Comparison of ENCODE assay signal across 9 mouse cellular contexts in genomic region chr7:17059463-17059844, GRCm38 (mm10). TPM values are rescaled to one million over a fixed set of nuclear protein-coding genes. Genes with fewer than 3 reads are reported as not detected.
DNase-seq lines count a peak whose midpoint lies in the region; ATAC-seq lines count a peak whose summit lies in the region.
"Had no signal": no experiment of that assay in that cellular context is flagged by ENCODE, and none has a peak within 500 bp of the region (broad histone marks: within the 10 kb centered on the region; RNA-seq: fewer than 3 reads in every experiment).

No protein-coding gene starts in this region.

- H3K4me2 ChIP-seq in heart, embryonic 13.5 days = peak overlapping the region; percentile 92
- peak overlapping the region; percentile 14; the same call in 1 of the 2 replicates for H3K4me2 ChIP-seq in liver, embryonic 11.5 days
- H3K4me2 ChIP-seq: midbrain, embryonic 12.5 days had no signal

- no peaks in the 10 kb centered on the region for H3K9me3 ChIP-seq in heart, embryonic 13.5 days
- H3K9me3 ChIP-seq in liver, embryonic 11.5 days (ENCODE audit: control insufficient read depth, low read length) = no peaks in the 10 kb centered on the region
- H3K9me3 ChIP-seq: midbrain, embryonic 12.5 days had no signal

- WGBS in heart, embryonic 13.5 days = 57% methylated on average over 3 of the region's 3 CpGs
- WGBS in liver, embryonic 11.5 days = 73% methylated on average over 3 of the region's 3 CpGs

- H3K4me3 ChIP-seq in heart, embryonic 13.5 days = peak overlapping the region; percentile 78
- no peak overlapping the region for H3K4me3 ChIP-seq in liver, embryonic 11.5 days (ENCODE audit: low read depth, low read length)
- H3K4me3 ChIP-seq: midbrain, embryonic 12.5 days had no signal

- DNase-seq in heart, adult 9 months (ENCODE audit: low spot score in 2 of 2) = no peak
- peak; percentile 21 for DNase-seq in urinary bladder, adult 2 months (ENCODE audit: low spot score)
- no peak for DNase-seq in urinary bladder, postnatal 10 days (ENCODE audit: low spot score)
- DNase-seq in liver, embryonic 11.5 days (ENCODE audit: low spot score) = peak; percentile 31
- DNase-seq in cerebellum, adult 9-10 months = no peak
- no peak for DNase-seq in right cerebral cortex, postnatal 25 days
- DNase-seq in frontal cortex, postnatal 25 days (ENCODE audit: low spot score in 2 of 2) = no peak

- peaks cover 78% of the 10 kb centered on the region for H3K4me1 ChIP-seq in heart, embryonic 13.5 days
- peaks cover 46% of the 10 kb centered on the region for H3K4me1 ChIP-seq in liver, embryonic 11.5 days (replicated peaks; ENCODE audit: control insufficient read depth, insufficient read depth, low read length)

- H3K27ac ChIP-seq in heart, embryonic 13.5 days (replicated peaks) = peak overlapping the region; percentile 99
- H3K27ac ChIP-seq in liver, embryonic 11.5 days (ENCODE audit: low read depth, low read length) = peak overlapping the region; percentile 98

- ATAC-seq in heart, embryonic 13.5 days (ENCODE audit: extremely low read depth, insufficient number of reproducible peaks, low FRiP score, low TSS enrichment) = no peak
- ATAC-seq in liver, embryonic 11.5 days (replicated peaks; ENCODE audit: low FRiP score) = no peak

- no peaks in the 10 kb centered on the region for H3K27me3 ChIP-seq in heart, embryonic 13.5 days (replicated peaks)
- H3K27me3 ChIP-seq in liver, embryonic 11.5 days (replicated peaks; ENCODE audit: control insufficient read depth, insufficient read depth, low read length) = peaks cover 12% of the 10 kb centered on the region

- peak overlapping the region; percentile 93 for H3K9ac ChIP-seq in heart, embryonic 13.5 days
- H3K9ac ChIP-seq in liver, embryonic 11.5 days (ENCODE audit: low read depth, low read length) = no peak overlapping the region
- H3K9ac ChIP-seq: midbrain, embryonic 12.5 days had no signal

- peaks cover 13% of the 10 kb centered on the region for H3K36me3 ChIP-seq in heart, embryonic 13.5 days
- peaks cover 4% of the 10 kb centered on the region; the same call in 1 of the 2 replicates for H3K36me3 ChIP-seq in liver, embryonic 11.5 days (ENCODE audit: control insufficient read depth, insufficient read depth, low read length)
- H3K36me3 ChIP-seq: midbrain, embryonic 12.5 days had no signal

RNA-seq across cellular contexts. Expression of gene Hif3a, which starts 2.8 kb away (rescaled TPM):
- 26.7 and 26.8 TPM in 2 replicates for polyA plus RNA-seq in heart, embryonic 13.5 days (2015; fragmentation: Nextera tagmentation; extraction: Ambion mirVana)
- 1.5 and 4.1 TPM in 2 replicates for polyA plus RNA-seq in urinary bladder, adult 2 months (2012; rRNA removed)
- 28.3 and 32.1 TPM in 2 replicates for polyA plus RNA-seq in liver, embryonic 11.5 days (2014; fragmentation: Nextera tagmentation; extraction: Ambion mirVana)

RNA-seq across cellular contexts. Expression of gene Psg16, which starts 14.4 kb away (rescaled TPM):
- 0.10 TPM in 1 of 2 replicates, not detected in the other for polyA plus RNA-seq in heart, embryonic 13.5 days (2015; fragmentation: Nextera tagmentation; extraction: Ambion mirVana)
- 0.08 and 0.18 TPM in 2 replicates for polyA plus RNA-seq in urinary bladder, adult 2 months (2012; rRNA removed)
- polyA plus RNA-seq in liver, embryonic 11.5 days (2014; fragmentation: Nextera tagmentation; extraction: Ambion mirVana) = 0.12 TPM in 2 replicates

RNA-seq across cellular contexts. Expression of gene Ppp5c, which starts 31.7 kb away (rescaled TPM):
- 82.3 and 94.0 TPM in 2 replicates for polyA plus RNA-seq in heart, embryonic 13.5 days (2015; fragmentation: Nextera tagmentation; extraction: Ambion mirVana)
- polyA plus RNA-seq in urinary bladder, adult 2 months (2012; rRNA removed) = 104 and 116 TPM in 2 replicates
- polyA plus RNA-seq in liver, embryonic 11.5 days (2014; fragmentation: Nextera tagmentation; extraction: Ambion mirVana) = 124 and 128 TPM in 2 replicates

Comparison
In these comparisons a context has a peak if more than half of its experiments do, and no peak if none do; other contexts are left out.
1. DNase-seq: peak in urinary bladder, adult 2 months (single experiment) and liver, embryonic 11.5 days (single experiment); none in heart, adult 9 months (0 of 2), urinary bladder, postnatal 10 days (single experiment), cerebellum, adult 9-10 months (single experiment), right cerebral cortex, postnatal 25 days (single experiment) and frontal cortex, postnatal 25 days (0 of 2).